Mouse (Mus musculus): Measurements from ENCODE around the gene Gm49673.
"Not testable (repeated sequence)": the region's sequence is repeated elsewhere in the genome, so short reads cannot be mapped to it uniquely, and the experiment has no call there.

DNA sequence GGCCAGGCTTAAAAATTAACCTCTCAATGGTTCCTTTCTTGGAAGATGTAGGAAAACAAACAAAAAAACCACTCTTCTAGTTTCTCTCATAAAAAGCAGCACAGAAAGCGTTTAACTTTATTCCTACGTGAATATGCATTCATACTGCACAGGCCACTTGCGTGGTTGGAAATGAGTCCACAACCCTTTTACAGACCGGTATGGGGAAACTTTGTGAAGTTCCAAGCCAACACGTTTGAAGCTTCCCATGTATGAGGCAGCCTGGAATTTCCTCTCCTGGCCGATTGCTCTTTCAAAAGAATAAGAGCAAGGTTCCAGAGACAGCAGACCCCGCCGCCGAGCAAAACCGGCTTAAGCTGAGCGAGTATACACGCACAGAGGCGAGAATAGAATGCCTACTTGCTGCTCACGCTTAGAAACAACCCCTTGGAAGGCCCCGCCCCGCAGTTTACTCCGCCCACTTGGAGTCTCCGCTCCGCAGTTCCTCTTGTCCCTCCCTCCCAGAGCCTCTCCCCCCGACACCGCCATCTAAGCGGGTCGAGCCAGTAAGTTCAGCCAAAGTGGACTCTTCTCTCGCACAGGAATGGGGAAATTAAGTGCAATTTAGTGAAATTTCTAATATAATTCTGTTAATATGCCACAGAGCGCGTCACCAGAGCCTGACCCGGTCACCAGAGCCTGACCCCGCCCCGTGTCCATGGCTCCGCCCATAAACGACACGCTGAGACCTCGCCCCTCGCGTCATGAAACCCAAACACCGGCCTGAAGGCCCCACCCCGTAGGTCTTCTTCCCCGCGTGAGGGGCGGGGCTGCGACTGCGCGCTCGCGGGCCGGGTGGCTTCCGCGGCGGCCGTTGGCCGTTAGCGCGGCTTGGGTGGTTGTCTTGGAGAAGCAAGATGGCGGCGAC, 17.4 kb upstream of the Gm49673 start, which contains the start of gene Fgfr1op:
- not testable (repeated sequence) for TF ChIP-seq ZNF384 (IDR thresholded peaks at IDR 0.05; ENCODE audit: low read depth, low read length); ZC3H11A (IDR thresholded peaks at IDR 0.05; ENCODE audit: borderline replicate concordance, low read depth, low read length); MAFK (IDR thresholded peaks at IDR 0.05; ENCODE audit: insufficient read depth, low read depth, low read length); CHD2 (IDR thresholded peaks at IDR 0.05; ENCODE audit: low read depth, low read length)
